Mouse (Mus musculus): ENCODE results near the gene Lyl1.

DNA sequence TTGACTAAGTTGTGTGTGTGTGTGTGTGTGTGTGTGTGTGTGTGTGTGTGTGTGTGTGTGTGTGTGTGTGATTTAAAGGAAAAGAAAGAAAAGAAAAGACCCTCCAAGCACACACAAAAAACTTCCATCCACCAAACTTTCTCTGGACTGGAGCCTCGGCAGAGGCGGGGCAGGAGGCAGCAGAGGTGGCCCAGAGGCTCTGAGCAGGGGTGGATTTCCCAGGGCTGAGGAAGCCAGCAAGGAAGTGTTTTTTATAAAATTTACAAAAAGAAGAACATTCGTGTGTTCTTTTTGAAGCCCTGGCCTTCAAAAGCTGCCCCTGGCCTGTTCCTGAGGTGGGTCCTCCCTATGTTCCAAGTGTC is 11.5 kb downstream of the Lyl1 start:
- TF ChIP-seq CTCF (IDR thresholded peaks at IDR 0.05; ENCODE audit: control insufficient read depth, insufficient read depth, insufficient read length), result no peak
- no peak for TF ChIP-seq USF1 (IDR thresholded peaks at IDR 0.05; ENCODE audit: low read depth)

All from C2C12 (cell line).